Mouse (Mus musculus): Measurements from ENCODE around the gene Agrp. TPM values are rescaled to one million over a fixed set of nuclear protein-coding genes. Genes with fewer than 3 reads are reported as not detected.

Agrp gene
- polyA plus RNA-seq, 2 experiments: 1.0 to 2.5 TPM

DNA sequence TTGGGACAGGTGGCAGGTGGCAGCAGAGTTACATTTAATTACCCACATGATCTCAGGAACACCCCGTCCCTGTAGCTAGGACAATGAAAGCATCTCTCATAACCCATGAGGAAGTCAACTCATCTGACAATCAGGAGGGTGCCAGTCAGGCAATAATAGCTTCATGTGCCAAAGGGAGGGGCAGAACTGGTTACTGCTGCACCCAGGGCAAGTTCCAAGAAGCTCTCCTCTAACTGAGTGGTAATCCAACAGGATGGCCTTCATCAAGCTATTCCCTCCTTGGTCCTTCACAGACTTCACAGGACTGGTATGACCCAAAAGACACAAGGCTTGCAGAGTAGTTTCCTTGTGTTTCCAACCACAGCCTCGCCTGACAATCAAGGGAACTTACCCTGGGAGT, 87.1 kb downstream of the Agrp start:
- peaks cover 11% of the 10 kb centered on the region for H3K4me1 ChIP-seq (ENCODE audit: control insufficient read depth, insufficient read depth, low read length)
- no peak overlapping the region for H3K9ac ChIP-seq (ENCODE audit: low read depth, low read length, severe bottlenecking)
- no peak overlapping the region for H3K4me2 ChIP-seq (replicated peaks; ENCODE audit: low read depth, low read length, severe bottlenecking)
- no peak overlapping the region for H3K4me3 ChIP-seq (replicated peaks; ENCODE audit: low read length)
- no peak for TF ChIP-seq POLR2A (IDR thresholded peaks at IDR 0.05; ENCODE audit: borderline replicate concordance, extremely low read depth, insufficient read depth, insufficient read length)
- no peaks in the 10 kb centered on the region for H3K27me3 ChIP-seq (ENCODE audit: control insufficient read depth, insufficient read depth, low read length)
- WGBS: 78% methylated on average over 2 of the region's 2 CpGs
- no peak overlapping the region for H3K27ac ChIP-seq (replicated peaks; ENCODE audit: low read depth, low read length)
- no peaks in the 10 kb centered on the region for H3K9me3 ChIP-seq (ENCODE audit: control insufficient read depth, low read length)
- H3K36me3 ChIP-seq (ENCODE audit: control insufficient read depth, insufficient read depth, low read length): peaks cover 3% of the 10 kb centered on the region; the same call in 1 of the 2 replicates
- no peak for ATAC-seq (ENCODE audit: low FRiP score, low read depth)
- DNase-seq (ENCODE audit: low spot score): no peak

DNA sequence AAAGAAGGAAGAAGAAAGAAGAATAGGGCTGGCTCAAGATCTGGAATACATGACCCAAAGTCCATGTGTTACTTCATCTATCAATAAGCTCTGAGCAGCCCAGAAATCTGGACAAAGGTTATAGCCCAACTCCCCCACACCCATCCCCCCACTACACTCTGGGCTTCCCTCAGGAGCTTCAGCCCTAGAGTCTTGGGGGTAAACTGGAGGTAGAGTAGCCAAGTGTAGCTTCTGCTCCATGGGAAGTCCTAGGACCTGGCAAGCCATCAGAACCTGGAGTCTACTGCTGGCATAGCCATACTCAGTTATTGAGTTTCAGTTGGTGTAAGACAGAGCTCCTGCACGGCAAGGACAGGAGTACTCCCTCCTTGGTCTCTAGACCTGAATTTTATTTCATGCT, 87.7 kb downstream of the Agrp start:
- H3K4me2 ChIP-seq (replicated peaks; ENCODE audit: low read depth, low read length, severe bottlenecking): no peak overlapping the region
- H3K27ac ChIP-seq (replicated peaks; ENCODE audit: low read depth, low read length): no peak overlapping the region
- DNase-seq (ENCODE audit: low spot score) (no peak), ATAC-seq (ENCODE audit: low FRiP score, low read depth) (no peak)
- TF ChIP-seq POLR2A (IDR thresholded peaks at IDR 0.05; ENCODE audit: borderline replicate concordance, extremely low read depth, insufficient read depth, insufficient read length): no peak
- H3K9me3 ChIP-seq (ENCODE audit: control insufficient read depth, low read length): no peaks in the 10 kb centered on the region
- 86% methylated on average over 1 of the region's 1 CpGs for WGBS
- no peak overlapping the region for H3K4me3 ChIP-seq (replicated peaks; ENCODE audit: low read length)
- H3K27me3 ChIP-seq (ENCODE audit: control insufficient read depth, insufficient read depth, low read length): no peaks in the 10 kb centered on the region
- peaks cover 17% of the 10 kb centered on the region for H3K4me1 ChIP-seq (ENCODE audit: control insufficient read depth, insufficient read depth, low read length)
- H3K36me3 ChIP-seq (ENCODE audit: control insufficient read depth, insufficient read depth, low read length): peaks cover 3% of the 10 kb centered on the region; the same call in 1 of the 2 replicates
- no peak overlapping the region for H3K9ac ChIP-seq (ENCODE audit: low read depth, low read length, severe bottlenecking)

DNA sequence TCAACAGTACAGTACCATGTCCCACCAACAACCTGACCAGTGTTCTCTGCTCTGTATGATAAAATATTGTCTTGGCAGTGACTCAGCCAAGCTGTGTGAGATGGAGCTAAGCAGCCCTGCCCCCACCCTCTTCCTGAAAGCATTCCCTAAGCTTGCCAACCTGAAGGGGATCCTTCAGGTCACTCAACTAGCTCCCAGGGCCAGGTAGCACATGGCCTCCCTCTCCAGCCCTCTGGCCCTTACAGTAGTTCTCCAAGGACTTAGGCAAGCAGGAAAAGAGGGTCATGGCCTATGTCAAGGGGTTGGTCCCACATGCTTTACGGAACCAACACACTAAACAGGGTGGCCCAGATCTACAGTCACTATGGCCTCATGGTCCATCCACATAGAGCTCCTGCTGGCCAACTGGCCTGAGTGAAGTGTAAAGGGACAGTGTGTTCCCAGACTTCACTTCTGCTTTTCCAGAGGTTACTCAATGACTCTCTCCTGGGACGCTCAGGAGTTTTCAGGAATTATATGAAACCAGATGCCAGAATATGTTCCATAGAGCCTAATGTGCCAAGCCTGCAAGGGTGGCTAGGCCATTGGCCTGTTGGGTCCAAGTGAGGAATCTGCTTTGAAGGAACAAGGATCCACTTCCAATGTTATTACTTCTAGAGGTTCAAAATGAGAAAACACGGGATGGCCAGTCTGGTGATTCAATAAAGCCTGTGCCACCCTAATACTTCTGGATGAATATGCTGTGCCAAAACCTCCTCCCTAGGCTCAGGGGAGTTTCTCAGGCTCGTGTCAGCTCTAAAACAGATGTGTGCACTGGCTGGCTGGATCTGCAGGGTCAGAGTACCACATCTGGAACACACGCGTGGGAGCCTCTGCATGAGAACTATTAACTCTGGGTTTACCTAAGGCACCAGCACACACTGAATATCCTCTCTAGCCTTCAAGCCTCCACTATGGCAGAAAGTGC, 90.5 kb downstream of the Agrp start:
- no peak for TF ChIP-seq POLR2A (IDR thresholded peaks at IDR 0.05; ENCODE audit: borderline replicate concordance, extremely low read depth, insufficient read depth, insufficient read length)
- no peak overlapping the region for H3K4me2 ChIP-seq (replicated peaks; ENCODE audit: low read depth, low read length, severe bottlenecking)
- H3K9me3 ChIP-seq (ENCODE audit: control insufficient read depth, low read length): no peaks in the 10 kb centered on the region
- DNase-seq (ENCODE audit: low spot score) (no peak), ATAC-seq (ENCODE audit: low FRiP score, low read depth) (no peak)
- no peak overlapping the region for H3K27ac ChIP-seq (replicated peaks; ENCODE audit: low read depth, low read length)
- no peak overlapping the region for H3K9ac ChIP-seq (ENCODE audit: low read depth, low read length, severe bottlenecking)
- WGBS: 57% methylated on average over 6 of the region's 6 CpGs
- 0 out of 2 replicates have a peak, but pooled peaks cover 4% of the 10 kb centered on the region for H3K36me3 ChIP-seq (ENCODE audit: control insufficient read depth, insufficient read depth, low read length)
- H3K4me1 ChIP-seq (ENCODE audit: control insufficient read depth, insufficient read depth, low read length): peaks cover 17% of the 10 kb centered on the region
- no peaks in the 10 kb centered on the region for H3K27me3 ChIP-seq (ENCODE audit: control insufficient read depth, insufficient read depth, low read length)
- H3K4me3 ChIP-seq (replicated peaks; ENCODE audit: low read length): no peak overlapping the region

DNA sequence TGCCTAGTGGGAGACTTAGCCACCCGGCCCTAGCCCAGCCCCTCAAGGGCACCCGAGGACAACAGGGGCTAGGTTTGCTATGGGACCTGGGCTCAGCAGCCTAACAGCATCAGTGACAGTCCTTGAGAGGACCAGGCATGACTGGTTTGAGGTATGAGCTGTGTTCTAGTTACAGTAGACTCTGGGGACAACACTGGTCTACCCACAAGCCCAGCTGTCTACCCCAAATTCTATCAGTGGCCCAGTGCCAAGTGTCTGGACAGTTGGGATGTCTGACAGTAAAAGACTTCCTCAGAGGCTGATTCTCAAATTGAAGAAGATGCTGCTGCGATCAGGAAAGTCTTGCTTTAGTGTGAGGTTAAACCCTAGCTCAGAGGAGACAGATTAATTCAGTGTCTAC, 91.9 kb downstream of the Agrp start:
- no peaks in the 10 kb centered on the region for H3K27me3 ChIP-seq (ENCODE audit: control insufficient read depth, insufficient read depth, low read length)
- no peak overlapping the region for H3K27ac ChIP-seq (replicated peaks; ENCODE audit: low read depth, low read length)

DNA sequence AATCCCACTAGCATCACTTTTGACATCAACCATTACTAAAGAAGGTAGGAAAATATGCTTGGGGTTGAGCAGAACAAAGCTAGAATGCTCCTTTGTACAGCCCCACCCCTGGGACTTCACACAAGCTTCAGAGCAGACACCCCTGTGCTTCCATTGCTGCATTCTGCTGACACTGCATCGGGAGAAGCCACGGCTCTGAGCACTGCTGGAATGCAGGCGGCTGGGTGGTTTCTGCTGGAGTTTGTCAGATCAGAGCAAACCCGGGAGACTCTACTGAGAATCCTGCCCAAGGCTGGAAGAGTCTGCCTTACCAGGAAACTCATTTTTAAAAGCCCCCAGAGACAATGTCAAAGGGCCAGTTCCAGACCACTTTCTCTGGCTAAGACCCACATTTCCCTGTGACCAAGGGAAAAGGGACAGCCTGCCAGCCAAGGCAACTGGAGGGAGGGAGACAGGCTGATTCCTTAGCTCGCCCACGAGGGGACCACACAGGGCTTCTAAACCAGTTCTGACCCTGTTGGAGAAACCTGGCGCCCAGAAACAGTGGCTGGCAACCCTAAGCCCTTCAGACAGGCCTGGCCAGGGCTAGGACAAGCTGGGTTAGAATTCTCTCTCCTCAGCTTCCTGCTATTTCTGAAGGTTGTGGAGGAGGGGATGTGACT, 92.5 kb downstream of the Agrp start:
- no peak for TF ChIP-seq POLR2A (IDR thresholded peaks at IDR 0.05; ENCODE audit: borderline replicate concordance, extremely low read depth, insufficient read depth, insufficient read length)
- Histone ChIP-seq H3K27me3 (ENCODE audit: control insufficient read depth, insufficient read depth, low read length) (no peaks in the 10 kb centered on the region), H3K9me3 (ENCODE audit: control insufficient read depth, low read length) (no peaks in the 10 kb centered on the region), H3K4me2 (replicated peaks; ENCODE audit: low read depth, low read length, severe bottlenecking) (no peak overlapping the region), H3K27ac (replicated peaks; ENCODE audit: low read depth, low read length) (no peak overlapping the region), H3K4me1 (ENCODE audit: control insufficient read depth, insufficient read depth, low read length) (peaks cover 17% of the 10 kb centered on the region), H3K36me3 (ENCODE audit: control insufficient read depth, insufficient read depth, low read length) (peaks cover 8% of the 10 kb centered on the region; the same call in 1 of the 2 replicates), H3K9ac (ENCODE audit: low read depth, low read length, severe bottlenecking) (no peak overlapping the region), H3K4me3 (replicated peaks; ENCODE audit: low read length) (no peak overlapping the region)
- DNase-seq (ENCODE audit: low spot score) (no peak), ATAC-seq (ENCODE audit: low FRiP score, low read depth) (no peak)
- 44% methylated on average over 7 of the region's 7 CpGs for WGBS

More for the DNA sequence above, 91.9 kb downstream of the Agrp start:
- DNase-seq (ENCODE audit: low spot score) (no peak), ATAC-seq (ENCODE audit: low FRiP score, low read depth) (no peak)
- H3K9ac ChIP-seq (ENCODE audit: low read depth, low read length, severe bottlenecking): no peak overlapping the region
- no peak overlapping the region for H3K4me3 ChIP-seq (replicated peaks; ENCODE audit: low read length)
- no peaks in the 10 kb centered on the region for H3K9me3 ChIP-seq (ENCODE audit: control insufficient read depth, low read length)
- H3K4me2 ChIP-seq (replicated peaks; ENCODE audit: low read depth, low read length, severe bottlenecking): no peak overlapping the region
- H3K36me3 ChIP-seq (ENCODE audit: control insufficient read depth, insufficient read depth, low read length): peaks cover 8% of the 10 kb centered on the region; the same call in 1 of the 2 replicates
- 71% methylated on average over 3 of the region's 3 CpGs for WGBS
- no peak for TF ChIP-seq POLR2A (IDR thresholded peaks at IDR 0.05; ENCODE audit: borderline replicate concordance, extremely low read depth, insufficient read depth, insufficient read length)
- H3K4me1 ChIP-seq (ENCODE audit: control insufficient read depth, insufficient read depth, low read length): peaks cover 17% of the 10 kb centered on the region

Measured in limb, embryonic 14.5 days (tissue).